Mouse (Mus musculus) hindbrain, embryonic 14.5 days (tissue): Measurements from ENCODE around the gene Pnma1. TPM values are rescaled to one million over a fixed set of nuclear protein-coding genes. Genes with fewer than 3 reads are reported as not detected.

Source experiments
- ATAC-seq: fragments of 200-750 bp; cut with Nextera tagmentation; 2 replicates; pipeline ENCODE4 v1.8.0; 2017; ENCODE audit warnings: moderate number of reproducible peaks, mild to moderate bottlenecking, moderate TSS enrichment, moderate library complexity; ENCODE audit not compliant: low FRiP score
- DNase-seq: peaks from one replicate; pipeline ENCODE4 v3.0.0-alpha.2; 2015; ENCODE audit warnings: low spot score
- H3K27ac ChIP-seq: fragments of 300-500 bp; sonication (generic); 2 replicates; pipeline ENCODE4 v1.5.1; 2014; ENCODE audit warnings: mild to moderate bottlenecking, moderate library complexity
- H3K27me3 ChIP-seq: fragments of 300-500 bp; sonication (generic); 2 replicates; pipeline ENCODE4 v1.6.1; 2014; ENCODE audit warnings: mild to moderate bottlenecking, low read length, mixed read lengths; ENCODE audit not compliant: control insufficient read depth, insufficient read depth
- H3K36me3 ChIP-seq: fragments of 300-500 bp; sonication (generic); replicated peaks from 2 replicates; pipeline ENCODE4 v1.6.1; 2014; ENCODE audit not compliant: control insufficient read depth, insufficient read depth
- H3K4me1 ChIP-seq: fragments of 300-500 bp; sonication (generic); replicated peaks from 2 replicates; pipeline ENCODE4 v1.6.1; 2014; ENCODE audit warnings: antibody characterized with exemption, low read length, mixed read lengths; ENCODE audit not compliant: control insufficient read depth, insufficient read depth
- H3K4me2 ChIP-seq: fragments of 300-500 bp; sonication (generic); replicated peaks from 2 replicates; pipeline ENCODE4 v1.6.1; 2014; ENCODE audit warnings: mild to moderate bottlenecking, moderate library complexity
- H3K4me3 ChIP-seq: fragments of 300-500 bp; sonication (generic); replicated peaks from 2 replicates; pipeline ENCODE4 v1.5.1; 2014; ENCODE audit warnings: mild to moderate bottlenecking, low read length
- H3K9ac ChIP-seq: fragments of 300-500 bp; sonication (generic); 2 replicates; pipeline ENCODE4 v1.6.1; 2014
- H3K9me3 ChIP-seq: fragments of 300-500 bp; sonication (generic); 2 replicates; pipeline ENCODE4 v1.6.1; 2016; ENCODE audit warnings: low read length; ENCODE audit not compliant: control insufficient read depth
- WGBS: fragments of 180-500 bp; shearing (Covaris S2); extraction: QIAGEN DNeasy Blood & Tissue Kit; methylation state at CpG from one replicate; pipeline ENCODE4 v1.1.7; 2014; 5-methylcytosine and 5-hydroxymethylcytosine counted together
- polyA plus RNA-seq: library from polyadenylated mRNA; unstranded; fragments of >200 nt; fragmentation: Nextera tagmentation; extraction: Ambion mirVana; gene quantifications from 2 replicates; pipeline ENCODE4 v1.2.1, GENCODE M21; 2014

Pnma1 gene
- polyA plus RNA-seq: 3.2 and 4.1 TPM in 2 replicates

GRCm38 (mm10) chr12:84147954-84148621 lies at the start of gene Pnma1:
TSS of gene Pnma1 (minus strand) at chr12:84148489.
- Histone ChIP-seq H3K27me3 (no peaks in the 10 kb centered on the region), H3K9ac (peak within 1 kb of the TSS; percentile 74), H3K9me3 (no peaks in the 10 kb centered on the region), H3K4me1 (peaks cover 11% of the 10 kb centered on the region; the same call in 1 of the 2 replicates), H3K4me2 (peak within 1 kb of the TSS; percentile 88), H3K27ac (peak within 1 kb of the TSS; percentile 70), H3K36me3 (peaks cover 11% of the 10 kb centered on the region), H3K4me3 (peak within 1 kb of the TSS; percentile 60)
- DNase-seq (peak; percentile 89), ATAC-seq (peak; percentile 90)
- 0% methylated on average over 50 of the region's 50 CpGs for WGBS

- no peaks in the 10 kb centered on the region for H3K27me3 ChIP-seq
- H3K27ac ChIP-seq: no peak overlapping the region
- 0 out of 2 replicates have a peak overlapping the region, but pooled peaks have one; percentile 92 for H3K9ac ChIP-seq
- ATAC-seq (no peak), DNase-seq (no peak)
- H3K9me3 ChIP-seq: no peaks in the 10 kb centered on the region
- WGBS: 65% methylated on average over 6 of the region's 6 CpGs
- H3K36me3 ChIP-seq: no peaks in the 10 kb centered on the region
- H3K4me3 ChIP-seq: no peak overlapping the region
- peaks cover 39% of the 10 kb centered on the region for H3K4me1 ChIP-seq
- H3K4me2 ChIP-seq: no peak overlapping the region; the same call in 1 of the 2 replicates
Measured at GRCm38 (mm10) chr12:84195195-84195594, 46.9 kb upstream of the Pnma1 start.

GRCm38 (mm10) chr12:84194400-84195109 lies 46.3 kb upstream of the Pnma1 start:
- Histone ChIP-seq H3K27ac (peak overlapping the region; percentile 95), H3K9ac (peak overlapping the region; percentile 92), H3K27me3 (no peaks in the 10 kb centered on the region), H3K4me2 (peak overlapping the region; percentile 80), H3K9me3 (no peaks in the 10 kb centered on the region), H3K4me1 (peaks cover 44% of the 10 kb centered on the region), H3K36me3 (no peaks in the 10 kb centered on the region), H3K4me3 (peak overlapping the region; percentile 86)
- ATAC-seq (no peak), DNase-seq (no peak)
- 3% methylated on average over 13 of the region's 13 CpGs for WGBS

- DNase-seq: peak; percentile 83
- peak overlapping the region; percentile 86 for H3K4me3 ChIP-seq
- peak; percentile 81 for ATAC-seq
- H3K27ac ChIP-seq: peak overlapping the region; percentile 95
- WGBS: under 1% methylated on average over 49 of the region's 49 CpGs
- peak overlapping the region; percentile 92 for H3K9ac ChIP-seq
- no peaks in the 10 kb centered on the region for H3K36me3 ChIP-seq
- H3K9me3 ChIP-seq: no peaks in the 10 kb centered on the region
- H3K27me3 ChIP-seq: no peaks in the 10 kb centered on the region
- peaks cover 50% of the 10 kb centered on the region for H3K4me1 ChIP-seq
- H3K4me2 ChIP-seq: peak overlapping the region; percentile 80
Measured at GRCm38 (mm10) chr12:84193642-84194399, 45.5 kb upstream of the Pnma1 start.

GRCm38 (mm10) chr12:84192741-84193641 lies 44.7 kb upstream of the Pnma1 start:
- H3K4me1 ChIP-seq: peaks cover 58% of the 10 kb centered on the region
- WGBS: 0% methylated on average over 85 of the region's 102 CpGs

GRCm38 (mm10) chr12:84192280-84192679 lies 44.0 kb upstream of the Pnma1 start:
- no peaks in the 10 kb centered on the region for H3K9me3 ChIP-seq
- 2% methylated on average over 13 of the region's 13 CpGs for WGBS
- H3K36me3 ChIP-seq: no peaks in the 10 kb centered on the region
- ATAC-seq (no peak), DNase-seq (no peak)
- peaks cover 64% of the 10 kb centered on the region for H3K4me1 ChIP-seq
- H3K27ac ChIP-seq: peak overlapping the region; percentile 95; the same call in 1 of the 2 replicates
- peak overlapping the region; percentile 92 for H3K9ac ChIP-seq
- peak overlapping the region; percentile 80 for H3K4me2 ChIP-seq
- no peaks in the 10 kb centered on the region for H3K27me3 ChIP-seq
- H3K4me3 ChIP-seq: peak overlapping the region; percentile 86

More at GRCm38 (mm10) chr12:84192741-84193641, 44.7 kb upstream of the Pnma1 start:
- Histone ChIP-seq H3K4me3 (peak overlapping the region; percentile 86), H3K36me3 (no peaks in the 10 kb centered on the region), H3K9me3 (no peaks in the 10 kb centered on the region), H3K9ac (peak overlapping the region; percentile 92), H3K27ac (peak overlapping the region; percentile 95), H3K27me3 (no peaks in the 10 kb centered on the region), H3K4me2 (peak overlapping the region; percentile 80)
- ATAC-seq (peak; percentile 58), DNase-seq (peak; percentile 70)

GRCm38 (mm10) chr12:84191770-84192169 lies 43.5 kb upstream of the Pnma1 start:
- no peaks in the 10 kb centered on the region for H3K36me3 ChIP-seq
- H3K4me2 ChIP-seq: peak overlapping the region; percentile 80
- no peak for ATAC-seq
- no peaks in the 10 kb centered on the region for H3K9me3 ChIP-seq
- no peaks in the 10 kb centered on the region for H3K27me3 ChIP-seq
- no peak overlapping the region for H3K27ac ChIP-seq
- peaks cover 64% of the 10 kb centered on the region for H3K4me1 ChIP-seq
- peak overlapping the region; percentile 86 for H3K4me3 ChIP-seq
- 13% methylated on average over 5 of the region's 5 CpGs for WGBS
- H3K9ac ChIP-seq: peak overlapping the region; percentile 92
- DNase-seq: no peak

- Histone ChIP-seq H3K4me1 (peaks cover 61% of the 10 kb centered on the region), H3K27ac (no peak overlapping the region), H3K27me3 (no peaks in the 10 kb centered on the region), H3K9me3 (no peaks in the 10 kb centered on the region), H3K4me2 (peak overlapping the region; percentile 80), H3K9ac (peak overlapping the region; percentile 29; the same call in 1 of the 2 replicates), H3K36me3 (no peaks in the 10 kb centered on the region), H3K4me3 (peak overlapping the region; percentile 86; the same call in 1 of the 2 replicates)
- no peak for DNase-seq
- no peak for ATAC-seq
- 66% methylated on average over 7 of the region's 7 CpGs for WGBS
Measured at GRCm38 (mm10) chr12:84191190-84191589, 42.9 kb upstream of the Pnma1 start.
